Mouse (Mus musculus) embryonic facial prominence, embryonic 12.5 days (tissue): ENCODE measurements at regions not wholly inside any gene's neighbourhood (a gene's known extent, or its start where the extent isn't known, plus 50 kb on each side); places are given as distances from the start of the nearest gene placed in this dataset.

Experiments
- ATAC-seq: fragments of 200-750 bp; cut with Nextera tagmentation; 2 replicates; pipeline ENCODE4 v1.8.0; 2017; ENCODE audit not compliant: insufficient number of reproducible peaks, insufficient read depth, low FRiP score, low TSS enrichment
- H3K27ac ChIP-seq: fragments of 300-500 bp; sonication (generic); 2 replicates; pipeline ENCODE4 v1.5.1; 2016; ENCODE audit warnings: mild to moderate bottlenecking
- H3K27me3 ChIP-seq: fragments of 300-500 bp; sonication (generic); 2 replicates; pipeline ENCODE4 v1.6.1; 2016; ENCODE audit warnings: mild to moderate bottlenecking, moderate library complexity
- H3K36me3 ChIP-seq: fragments of 300-500 bp; sonication (generic); 2 replicates; pipeline ENCODE4 v1.6.1; 2016; ENCODE audit warnings: mild to moderate bottlenecking
- H3K4me1 ChIP-seq: fragments of 300-500 bp; sonication (generic); 2 replicates; pipeline ENCODE4 v1.6.1; 2016
- H3K4me2 ChIP-seq: fragments of 300-500 bp; sonication (generic); replicated peaks from 2 replicates; pipeline ENCODE4 v1.6.1; 2016; ENCODE audit warnings: mild to moderate bottlenecking, moderate library complexity
- H3K4me3 ChIP-seq: fragments of 300-500 bp; sonication (generic); 2 replicates; pipeline ENCODE4 v1.5.1; 2016; ENCODE audit warnings: mild to moderate bottlenecking
- H3K9ac ChIP-seq: fragments of 300-500 bp; sonication (generic); 2 replicates; pipeline ENCODE4 v1.6.1; 2016; ENCODE audit warnings: mild to moderate bottlenecking, moderate library complexity
- H3K9me3 ChIP-seq: fragments of 300-500 bp; sonication (generic); 2 replicates; pipeline ENCODE4 v1.6.1; 2016; ENCODE audit warnings: mild to moderate bottlenecking, moderate library complexity
- WGBS: fragments of 180-500 bp; shearing (Covaris S2); methylation state at CpG from one replicate; pipeline ENCODE4 v1.1.7; 2016; 5-methylcytosine and 5-hydroxymethylcytosine counted together

- Histone ChIP-seq H3K4me1 (no peaks in the 10 kb centered on the region), H3K27ac (no peak overlapping the region), H3K4me3 (no peak overlapping the region), H3K4me2 (no peak overlapping the region), H3K36me3 (no peaks in the 10 kb centered on the region), H3K9ac (no peak overlapping the region), H3K9me3 (no peaks in the 10 kb centered on the region), H3K27me3 (no peaks in the 10 kb centered on the region)
- WGBS, result 56% methylated on average over 2 of the region's 2 CpGs
- no peak for ATAC-seq
Observed at GRCm38 (mm10) chrX:23499320-23499719, 134.4 kb upstream of the Klhl13 start.

DNA sequence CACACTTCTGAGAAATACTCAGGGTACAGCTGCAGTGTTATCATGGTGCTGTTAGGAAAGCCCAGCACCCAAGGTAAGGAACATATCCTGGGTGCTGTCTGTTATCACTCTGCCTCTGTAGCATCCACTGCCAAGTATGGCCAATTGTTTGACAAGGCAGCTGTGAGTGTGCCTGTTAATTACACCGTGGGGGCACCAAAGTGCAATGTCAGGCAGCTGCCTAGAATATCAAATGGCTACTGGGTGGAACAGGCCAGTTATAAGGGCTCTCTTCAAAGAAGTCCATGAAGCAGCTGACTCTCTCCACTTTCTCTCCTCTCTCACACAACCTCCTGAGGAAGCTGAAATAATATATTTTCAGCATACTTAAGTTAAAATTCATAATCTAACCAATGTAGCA is 130.3 kb upstream of the Klhl13 start:
- Histone ChIP-seq H3K36me3 (no peaks in the 10 kb centered on the region), H3K27me3 (no peaks in the 10 kb centered on the region), H3K27ac (no peak overlapping the region), H3K9ac (no peak overlapping the region), H3K4me2 (no peak overlapping the region), H3K4me3 (no peak overlapping the region), H3K4me1 (no peaks in the 10 kb centered on the region), H3K9me3 (no peaks in the 10 kb centered on the region)
- ATAC-seq, result no peak
- WGBS, result 24% methylated on average over 1 of the region's 1 CpGs

GRCm38 (mm10) chrX:23476868-23477267 is 112.0 kb upstream of the Klhl13 start:
- H3K4me3 ChIP-seq, result no peak overlapping the region

GRCm38 (mm10) chrX:23466031-23466430 is 101.1 kb upstream of the Klhl13 start:
- ATAC-seq, result no peak
- Histone ChIP-seq H3K27ac (no peak overlapping the region), H3K27me3 (no peaks in the 10 kb centered on the region), H3K4me3 (no peak overlapping the region), H3K9ac (no peak overlapping the region), H3K4me2 (no peak overlapping the region), H3K9me3 (no peaks in the 10 kb centered on the region), H3K36me3 (no peaks in the 10 kb centered on the region), H3K4me1 (no peaks in the 10 kb centered on the region)

More at GRCm38 (mm10) chrX:23476868-23477267, 112.0 kb upstream of the Klhl13 start:
- Histone ChIP-seq H3K9me3 (no peaks in the 10 kb centered on the region), H3K27ac (no peak overlapping the region), H3K4me1 (no peaks in the 10 kb centered on the region), H3K9ac (no peak overlapping the region), H3K4me2 (no peak overlapping the region), H3K27me3 (no peaks in the 10 kb centered on the region), H3K36me3 (no peaks in the 10 kb centered on the region)
- ATAC-seq, result no peak
- WGBS, result 65% methylated on average over 1 of the region's 1 CpGs

GRCm38 (mm10) chrX:23453616-23454015 is 88.7 kb upstream of the Klhl13 start:
- 88% methylated on average over 3 of the region's 3 CpGs for WGBS
- Histone ChIP-seq H3K4me3 (no peak overlapping the region), H3K27ac (no peak overlapping the region), H3K4me2 (no peak overlapping the region), H3K27me3 (no peaks in the 10 kb centered on the region), H3K9me3 (no peaks in the 10 kb centered on the region), H3K4me1 (no peaks in the 10 kb centered on the region), H3K36me3 (no peaks in the 10 kb centered on the region), H3K9ac (no peak overlapping the region)
- no peak for ATAC-seq

GRCm38 (mm10) chrX:23422746-23423145 is 57.9 kb upstream of the Klhl13 start:
- H3K4me3 ChIP-seq, result no peak overlapping the region
- 0 out of 2 replicates have a peak, but pooled peaks have one; percentile 47 for ATAC-seq
- WGBS, result 48% methylated on average over 1 of the region's 1 CpGs
- no peaks in the 10 kb centered on the region for H3K36me3 ChIP-seq
- no peaks in the 10 kb centered on the region for H3K27me3 ChIP-seq
- H3K27ac ChIP-seq, result no peak overlapping the region
- H3K4me2 ChIP-seq, result no peak overlapping the region
- no peaks in the 10 kb centered on the region for H3K4me1 ChIP-seq
- H3K9ac ChIP-seq, result no peak overlapping the region
- H3K9me3 ChIP-seq, result no peaks in the 10 kb centered on the region

DNA sequence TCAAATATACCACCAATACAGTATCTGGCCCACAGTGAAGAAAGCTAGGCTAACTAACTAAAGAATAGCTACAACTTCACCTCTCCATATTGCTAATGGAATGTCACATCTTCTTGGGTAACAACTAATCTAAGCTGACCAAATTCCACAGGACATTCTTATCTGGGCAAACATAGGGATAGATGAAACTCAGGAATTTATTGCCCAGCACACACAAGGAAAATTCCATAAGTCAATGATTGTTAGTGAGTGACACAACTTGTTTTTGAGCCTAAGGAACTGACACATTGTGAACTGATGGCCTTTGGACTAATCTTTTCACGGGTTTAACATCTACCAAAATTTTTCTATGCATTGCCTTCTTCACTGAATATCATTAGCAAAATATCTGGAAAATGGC is 52.6 kb upstream of the Klhl13 start:
- 66% methylated on average over 1 of the region's 1 CpGs for WGBS
- Histone ChIP-seq H3K4me2 (no peak overlapping the region), H3K27ac (no peak overlapping the region), H3K4me3 (no peak overlapping the region), H3K9ac (no peak overlapping the region), H3K9me3 (no peaks in the 10 kb centered on the region), H3K4me1 (no peaks in the 10 kb centered on the region), H3K27me3 (no peaks in the 10 kb centered on the region), H3K36me3 (no peaks in the 10 kb centered on the region)
- ATAC-seq, result no peak
